Mouse (Mus musculus): Measurements from ENCODE around the gene Ak1. TPM values are rescaled to one million over a fixed set of nuclear protein-coding genes. Genes with fewer than 3 reads are reported as not detected.
A peak's percentile ranks its signal among the peaks of the same experiment; 100 is the strongest.

Gene Ak1
- polyA plus RNA-seq, 1 experiment from 2014 or later: 117 TPM

- Histone ChIP-seq H3K27me3 (replicated peaks; ENCODE audit: control insufficient read depth, insufficient read depth, low read length) (no peaks in the 10 kb centered on the region), H3K4me3 (ENCODE audit: low read length) (peak overlapping the region; percentile 12; the same call in 1 of the 2 replicates), H3K9me3 (ENCODE audit: control insufficient read depth, low read length) (no peaks in the 10 kb centered on the region), H3K4me2 (ENCODE audit: low read length) (peak overlapping the region; percentile 41), H3K4me1 (ENCODE audit: control insufficient read depth, insufficient read depth, low read depth, low read length) (peaks cover 45% of the 10 kb centered on the region), H3K27ac (ENCODE audit: low read depth, low read length) (peak overlapping the region; percentile 70), H3K36me3 (ENCODE audit: control insufficient read depth, insufficient read depth, low read length) (peaks cover 5% of the 10 kb centered on the region), H3K9ac (ENCODE audit: low read depth, low read length) (peak overlapping the region; percentile 54)
- 31% methylated on average over 9 of the region's 9 CpGs for WGBS
- ATAC-seq: peak; percentile 51
These were observed 7.9 kb downstream of the Ak1 start for GRCm38 (mm10) chr2:32629276-32629976.

GRCm38 (mm10) chr2:32630036-32630435 lies 8.5 kb downstream of the Ak1 start:
- Histone ChIP-seq H3K27ac (ENCODE audit: low read depth, low read length) (no peak overlapping the region; the same call in 1 of the 2 replicates), H3K9ac (ENCODE audit: low read depth, low read length) (0 out of 2 replicates have a peak overlapping the region, but pooled peaks have one; percentile 18), H3K36me3 (ENCODE audit: control insufficient read depth, insufficient read depth, low read length) (peaks cover 5% of the 10 kb centered on the region), H3K4me2 (ENCODE audit: low read length) (peak overlapping the region; percentile 41), H3K27me3 (replicated peaks; ENCODE audit: control insufficient read depth, insufficient read depth, low read length) (no peaks in the 10 kb centered on the region), H3K4me1 (ENCODE audit: control insufficient read depth, insufficient read depth, low read depth, low read length) (peaks cover 40% of the 10 kb centered on the region), H3K4me3 (ENCODE audit: low read length) (no peak overlapping the region), H3K9me3 (ENCODE audit: control insufficient read depth, low read length) (no peaks in the 10 kb centered on the region)
- 76% methylated on average over 8 of the region's 9 CpGs for WGBS
- no peak for ATAC-seq

DNA sequence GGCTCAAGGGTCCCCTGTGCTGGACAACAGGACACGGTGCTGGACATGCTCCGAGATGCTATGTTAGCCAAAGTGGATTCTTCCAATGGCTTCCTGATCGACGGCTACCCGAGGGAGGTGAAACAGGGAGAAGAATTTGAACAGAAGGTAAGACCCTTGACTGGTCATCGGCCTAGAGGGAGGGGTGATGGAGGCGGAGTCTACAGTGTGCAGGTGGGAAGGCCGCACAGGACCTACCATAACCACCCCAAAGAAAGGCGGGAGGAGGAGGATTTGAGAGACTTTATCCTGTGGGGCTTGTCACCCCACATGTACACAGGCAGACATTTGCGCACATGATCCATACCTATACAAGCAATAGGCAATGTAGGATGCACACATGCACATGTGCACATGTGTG lies 9.5 kb downstream of the Ak1 start:
- H3K9me3 ChIP-seq (ENCODE audit: control insufficient read depth, low read length): no peaks in the 10 kb centered on the region
- peaks cover 5% of the 10 kb centered on the region for H3K36me3 ChIP-seq (ENCODE audit: control insufficient read depth, insufficient read depth, low read length)
- no peaks in the 10 kb centered on the region for H3K27me3 ChIP-seq (replicated peaks; ENCODE audit: control insufficient read depth, insufficient read depth, low read length)
- 0 out of 2 replicates have a peak overlapping the region, but pooled peaks have one; percentile 1 for H3K4me2 ChIP-seq (ENCODE audit: low read length)
- no peak overlapping the region for H3K9ac ChIP-seq (ENCODE audit: low read depth, low read length)
- WGBS: 85% methylated on average over 10 of the region's 10 CpGs
- H3K4me1 ChIP-seq (ENCODE audit: control insufficient read depth, insufficient read depth, low read depth, low read length): peaks cover 31% of the 10 kb centered on the region
- ATAC-seq: no peak
- no peak overlapping the region for H3K4me3 ChIP-seq (ENCODE audit: low read length)
- no peak overlapping the region for H3K27ac ChIP-seq (ENCODE audit: low read depth, low read length)

GRCm38 (mm10) chr2:32631737-32632394 lies 10.3 kb downstream of the Ak1 start:
- no peak overlapping the region; the same call in 1 of the 2 replicates for H3K27ac ChIP-seq (ENCODE audit: low read depth, low read length)
- no peaks in the 10 kb centered on the region for H3K9me3 ChIP-seq (ENCODE audit: control insufficient read depth, low read length)
- H3K36me3 ChIP-seq (ENCODE audit: control insufficient read depth, insufficient read depth, low read length): peaks cover 5% of the 10 kb centered on the region
- peaks cover 23% of the 10 kb centered on the region for H3K4me1 ChIP-seq (ENCODE audit: control insufficient read depth, insufficient read depth, low read depth, low read length)
- H3K4me3 ChIP-seq (ENCODE audit: low read length): no peak overlapping the region
- peak overlapping the region; percentile 27 for H3K9ac ChIP-seq (ENCODE audit: low read depth, low read length)
- H3K4me2 ChIP-seq (ENCODE audit: low read length): no peak overlapping the region
- no peaks in the 10 kb centered on the region for H3K27me3 ChIP-seq (replicated peaks; ENCODE audit: control insufficient read depth, insufficient read depth, low read length)
- peak; percentile 7; the same call in 1 of the 2 replicates for ATAC-seq
- WGBS: 40% methylated on average over 7 of the region's 7 CpGs

DNA sequence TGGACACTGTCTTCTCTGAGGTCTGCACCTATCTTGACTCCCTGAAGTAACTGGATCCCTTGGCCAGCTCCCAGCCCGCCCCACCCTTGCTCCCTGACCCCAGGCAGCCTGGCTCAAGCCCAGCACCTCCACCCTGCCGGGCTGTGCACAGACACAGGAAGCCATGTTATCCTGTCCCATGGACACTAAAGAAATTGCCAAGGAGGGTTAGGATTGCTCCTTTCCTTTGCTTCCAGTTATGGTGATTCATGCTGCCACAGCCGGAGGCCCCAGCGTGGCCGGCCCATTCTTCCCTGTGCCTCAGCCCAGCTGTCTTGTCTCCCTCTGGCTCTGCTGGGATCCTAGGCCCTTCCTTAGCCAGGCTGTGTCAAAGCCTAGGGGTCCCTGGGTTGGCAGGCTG lies 12.1 kb downstream of the Ak1 start:
- peak overlapping the region; percentile 44; the same call in 1 of the 2 replicates for H3K27ac ChIP-seq (ENCODE audit: low read depth, low read length)
- peak overlapping the region; percentile 17; the same call in 1 of the 2 replicates for H3K9ac ChIP-seq (ENCODE audit: low read depth, low read length)
- H3K4me1 ChIP-seq (ENCODE audit: control insufficient read depth, insufficient read depth, low read depth, low read length): peaks cover 11% of the 10 kb centered on the region
- H3K36me3 ChIP-seq (ENCODE audit: control insufficient read depth, insufficient read depth, low read length): peaks cover 5% of the 10 kb centered on the region
- H3K27me3 ChIP-seq (replicated peaks; ENCODE audit: control insufficient read depth, insufficient read depth, low read length): no peaks in the 10 kb centered on the region
- no peak for ATAC-seq
- H3K4me3 ChIP-seq (ENCODE audit: low read length): no peak overlapping the region
- WGBS: 79% methylated on average over 5 of the region's 5 CpGs
- no peaks in the 10 kb centered on the region for H3K9me3 ChIP-seq (ENCODE audit: control insufficient read depth, low read length)
- no peak overlapping the region for H3K4me2 ChIP-seq (ENCODE audit: low read length)

GRCm38 (mm10) chr2:32634277-32635105 lies 12.9 kb downstream of the Ak1 start:
- H3K4me2 ChIP-seq (ENCODE audit: low read length): no peak overlapping the region
- no peak overlapping the region for H3K4me3 ChIP-seq (ENCODE audit: low read length)
- no peak overlapping the region for H3K9ac ChIP-seq (ENCODE audit: low read depth, low read length)
- WGBS: 89% methylated on average over 10 of the region's 10 CpGs
- no peaks in the 10 kb centered on the region for H3K9me3 ChIP-seq (ENCODE audit: control insufficient read depth, low read length)
- H3K4me1 ChIP-seq (ENCODE audit: control insufficient read depth, insufficient read depth, low read depth, low read length): peaks cover 2% of the 10 kb centered on the region
- peaks cover 5% of the 10 kb centered on the region for H3K36me3 ChIP-seq (ENCODE audit: control insufficient read depth, insufficient read depth, low read length)
- ATAC-seq: no peak
- H3K27me3 ChIP-seq (replicated peaks; ENCODE audit: control insufficient read depth, insufficient read depth, low read length): no peaks in the 10 kb centered on the region
- no peak overlapping the region for H3K27ac ChIP-seq (ENCODE audit: low read depth, low read length)

GRCm38 (mm10) chr2:32636617-32637016 lies 15.1 kb downstream of the Ak1 start:
- ATAC-seq: no peak
- H3K4me1 ChIP-seq (ENCODE audit: control insufficient read depth, insufficient read depth, low read depth, low read length): no peaks in the 10 kb centered on the region; the same call in 1 of the 2 replicates
- H3K36me3 ChIP-seq (ENCODE audit: control insufficient read depth, insufficient read depth, low read length): peaks cover 5% of the 10 kb centered on the region
- H3K9ac ChIP-seq (ENCODE audit: low read depth, low read length): no peak overlapping the region
- no peak overlapping the region for H3K4me2 ChIP-seq (ENCODE audit: low read length)
- H3K4me3 ChIP-seq (ENCODE audit: low read length): no peak overlapping the region
- 87% methylated on average over 7 of the region's 7 CpGs for WGBS
- no peaks in the 10 kb centered on the region for H3K27me3 ChIP-seq (replicated peaks; ENCODE audit: control insufficient read depth, insufficient read depth, low read length)
- no peak overlapping the region for H3K27ac ChIP-seq (ENCODE audit: low read depth, low read length)
- H3K9me3 ChIP-seq (ENCODE audit: control insufficient read depth, low read length): no peaks in the 10 kb centered on the region

- 0 out of 2 replicates have a peak overlapping the region, but pooled peaks have one; percentile 44 for H3K27ac ChIP-seq (ENCODE audit: low read depth, low read length)
- whole genome bisulfite sequencing: 31% methylated on average over 11 of the region's 11 CpGs
- H3K36me3 ChIP-seq (ENCODE audit: control insufficient read depth, insufficient read depth, low read length): peaks cover 5% of the 10 kb centered on the region
- H3K4me3 ChIP-seq (ENCODE audit: low read length): no peak overlapping the region
- H3K27me3 ChIP-seq (replicated peaks; ENCODE audit: control insufficient read depth, insufficient read depth, low read length): no peaks in the 10 kb centered on the region
- peak overlapping the region; percentile 23; the same call in 1 of the 2 replicates for H3K9ac ChIP-seq (ENCODE audit: low read depth, low read length)
- no peak overlapping the region for H3K4me2 ChIP-seq (ENCODE audit: low read length)
- no peaks in the 10 kb centered on the region; the same call in 1 of the 2 replicates for H3K4me1 ChIP-seq (ENCODE audit: control insufficient read depth, insufficient read depth, low read depth, low read length)
- no peaks in the 10 kb centered on the region for H3K9me3 ChIP-seq (ENCODE audit: control insufficient read depth, low read length)
- ATAC-seq: no peak
These were observed 16.3 kb downstream of the Ak1 start for GRCm38 (mm10) chr2:32637778-32638281.
